Mouse (Mus musculus): ENCODE results near the gene Cfap298. TPM values are rescaled to one million over a fixed set of nuclear protein-coding genes. Genes with fewer than 3 reads are reported as not detected.

Cfap298 gene
- total RNA-seq (2021), result 10 to 100 TPM; 43.6 to 44.2 TPM

GRCm38 (mm10) chr16:90934687-90935328, at the start of gene Cfap298:
Cfap298 (minus strand) TSS chr16:90935114.
- DNase-seq (ENCODE audit: extremely low spot score in 1 of 2, low spot score in 1 of 2), result peak; percentile 85 to 88

GRCm38 (mm10) chr16:90971004-90971403, 36.1 kb upstream of the Cfap298 start:
- DNase-seq (ENCODE audit: extremely low spot score in 1 of 2, low spot score in 1 of 2), result no peak

DNA sequence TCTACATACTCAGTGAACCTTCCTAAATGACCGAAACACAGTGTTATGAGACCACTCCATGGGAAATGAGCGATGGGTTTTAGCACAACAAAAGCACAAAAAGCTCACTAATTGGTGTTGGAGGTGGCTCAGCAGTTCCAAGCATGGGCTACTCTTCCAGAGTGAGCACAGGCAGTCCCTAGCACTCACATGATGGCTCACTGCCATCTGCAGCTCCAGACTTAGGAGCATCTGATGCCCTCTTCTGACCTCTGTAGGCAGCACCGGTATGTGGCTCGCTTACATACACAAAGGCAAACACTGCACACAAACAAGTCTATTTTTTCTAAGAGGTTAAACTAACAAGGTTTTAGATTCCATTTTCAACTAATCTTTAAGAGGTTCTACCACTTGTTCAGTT, 31.3 kb upstream of the Cfap298 start:
- DNase-seq (ENCODE audit: extremely low spot score in 1 of 2, low spot score in 1 of 2), result no peak

GRCm38 (mm10) chr16:90964302-90964701, 29.4 kb upstream of the Cfap298 start:
- no peak for DNase-seq (ENCODE audit: extremely low spot score in 1 of 2, low spot score in 1 of 2)

GRCm38 (mm10) chr16:90963866-90964265, 29.0 kb upstream of the Cfap298 start:
- DNase-seq (ENCODE audit: extremely low spot score in 1 of 2, low spot score in 1 of 2), result no peak

GRCm38 (mm10) chr16:90963231-90963630, 28.3 kb upstream of the Cfap298 start:
- DNase-seq (ENCODE audit: extremely low spot score in 1 of 2, low spot score in 1 of 2), result no peak

DNA sequence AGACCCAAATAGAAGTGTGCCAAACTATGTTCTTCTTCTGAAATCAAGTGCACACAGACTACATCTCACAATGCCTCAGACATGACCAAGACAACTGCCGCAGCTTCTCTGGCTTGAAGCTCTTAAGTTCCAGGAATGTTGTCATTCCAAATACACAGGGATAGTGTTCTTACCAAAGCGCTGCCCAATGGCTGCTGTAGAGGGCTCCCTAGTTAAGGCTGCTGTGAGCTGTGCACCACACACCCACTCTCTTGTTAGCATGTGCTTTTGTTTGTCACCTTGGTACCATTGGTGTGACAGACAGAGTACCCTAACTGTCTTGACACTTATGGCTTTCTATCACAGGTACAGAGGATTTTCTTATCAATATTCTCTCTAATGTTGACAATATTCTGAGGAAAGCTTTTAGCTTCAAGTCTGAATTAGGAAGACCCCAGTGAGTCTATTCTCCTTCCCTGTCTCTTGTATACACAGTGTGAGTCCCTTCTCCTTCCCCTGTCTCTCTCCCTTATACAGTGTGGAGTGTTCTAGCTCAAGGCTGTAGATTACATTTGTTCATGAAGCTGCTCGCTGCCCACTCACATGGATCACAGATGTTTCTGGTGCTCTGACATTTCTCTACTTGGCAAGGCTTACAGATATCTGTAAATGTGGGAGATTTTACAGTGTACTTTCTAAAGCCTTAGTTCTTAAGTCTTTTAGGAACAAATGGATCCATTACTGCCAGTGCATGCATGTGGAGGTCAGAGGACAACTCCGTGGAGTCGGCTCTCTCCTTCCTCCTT, 23.6 kb upstream of the Cfap298 start:
- no peak for DNase-seq (ENCODE audit: extremely low spot score in 1 of 2, low spot score in 1 of 2)

DNA sequence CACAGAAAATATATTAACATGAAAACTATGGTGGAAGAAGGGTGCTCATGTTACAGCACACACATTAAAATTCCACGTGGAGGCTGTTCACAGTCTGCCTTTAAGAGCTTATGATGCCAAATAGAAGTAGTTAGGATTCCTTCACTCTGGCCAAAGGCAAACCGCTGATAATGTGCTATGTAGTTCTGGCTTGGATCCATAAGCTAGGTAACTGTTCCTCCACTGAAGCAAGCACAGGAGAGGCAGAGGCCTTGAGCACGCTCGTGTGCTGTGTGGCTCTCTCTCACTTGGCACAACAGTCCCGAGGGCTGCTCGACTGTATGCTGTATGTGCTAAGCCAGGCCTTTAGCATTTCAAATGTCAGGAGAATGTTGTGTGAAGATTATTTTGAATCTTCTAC, 20.6 kb upstream of the Cfap298 start:
- no peak for DNase-seq (ENCODE audit: extremely low spot score in 1 of 2, low spot score in 1 of 2)

DNA sequence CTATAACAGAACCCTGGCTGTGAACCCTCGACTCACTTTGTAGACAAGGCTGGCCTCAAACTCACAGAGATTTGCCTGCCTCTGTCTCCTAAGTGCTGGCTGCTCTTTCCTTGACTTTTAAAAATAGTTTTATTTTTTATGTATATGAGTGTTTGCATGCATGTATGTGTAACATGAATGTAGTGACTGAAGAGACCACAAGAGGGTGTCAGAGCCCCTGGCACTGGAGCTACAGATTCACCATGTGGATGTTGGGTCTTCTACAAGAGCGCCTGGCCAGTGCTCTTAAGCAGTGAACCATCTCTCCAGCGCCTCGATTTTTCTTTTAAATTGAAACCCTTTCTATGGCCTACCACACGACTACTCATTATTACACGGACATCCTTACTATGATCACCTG, 18.9 kb upstream of the Cfap298 start:
- no peak for DNase-seq (ENCODE audit: extremely low spot score in 1 of 2, low spot score in 1 of 2)

- no peak for DNase-seq (ENCODE audit: extremely low spot score in 1 of 2, low spot score in 1 of 2)
These were observed 18.2 kb upstream of the Cfap298 start for GRCm38 (mm10) chr16:90953147-90953546.

DNA sequence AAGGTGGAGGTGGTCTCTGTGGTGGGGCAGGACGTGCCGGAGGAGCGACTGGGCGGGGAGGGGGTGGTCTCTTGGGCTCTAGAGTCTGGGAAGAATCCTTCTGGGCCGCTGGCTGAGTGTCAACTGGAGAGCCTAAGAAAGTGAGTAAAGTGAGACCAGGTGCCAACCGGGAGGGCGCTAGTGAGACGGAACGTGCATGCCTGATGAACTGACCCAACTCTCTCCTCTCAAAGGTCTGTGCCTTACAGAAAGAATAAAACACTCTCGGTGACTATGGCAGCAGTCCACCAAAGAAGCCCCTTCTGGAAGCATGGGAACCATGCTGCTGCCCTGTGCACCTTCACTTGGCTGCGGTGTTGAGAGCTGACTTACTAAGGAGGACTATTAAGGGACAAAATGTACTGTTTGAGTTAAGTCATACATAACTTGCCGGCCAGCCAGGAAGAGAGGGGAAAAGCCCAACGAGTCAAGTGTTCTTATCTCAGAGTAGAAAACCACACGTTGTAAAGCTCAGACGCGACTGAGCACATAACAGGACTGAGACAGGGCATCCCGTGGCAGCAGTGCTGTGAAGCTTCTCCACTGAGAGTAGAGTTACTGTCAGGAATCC, 15.5 kb upstream of the Cfap298 start:
- no peak for DNase-seq (ENCODE audit: extremely low spot score in 1 of 2, low spot score in 1 of 2)

DNA sequence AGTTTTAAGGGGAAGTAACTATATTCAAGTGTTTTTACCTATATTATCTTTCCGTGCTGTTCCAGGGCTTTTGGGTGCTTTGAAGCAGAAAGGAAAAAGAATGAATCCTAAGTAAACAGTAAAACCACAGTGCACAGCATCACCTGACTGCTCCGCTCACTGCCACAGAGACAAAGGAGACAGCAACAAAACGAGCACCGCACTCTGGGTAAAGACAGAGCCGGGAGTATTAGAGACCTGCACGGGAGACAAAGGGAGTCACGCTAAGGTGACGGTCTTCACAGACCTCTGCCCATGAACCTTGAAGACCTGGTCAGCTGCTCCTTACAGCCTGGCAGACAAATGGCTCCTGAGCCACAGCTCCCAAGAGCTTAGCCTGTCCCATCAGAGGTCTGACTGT, 12.1 kb upstream of the Cfap298 start:
- DNase-seq (ENCODE audit: extremely low spot score in 1 of 2, low spot score in 1 of 2), result no peak

- no peak for DNase-seq (ENCODE audit: extremely low spot score in 1 of 2, low spot score in 1 of 2)
These were observed 6.3 kb upstream of the Cfap298 start for GRCm38 (mm10) chr16:90941246-90941645.

- DNase-seq (ENCODE audit: extremely low spot score in 1 of 2, low spot score in 1 of 2), result peak in 1 of 2 experiments; percentile 35
These were observed 674 bp downstream of the Cfap298 start for GRCm38 (mm10) chr16:90934193-90934686.

DNA sequence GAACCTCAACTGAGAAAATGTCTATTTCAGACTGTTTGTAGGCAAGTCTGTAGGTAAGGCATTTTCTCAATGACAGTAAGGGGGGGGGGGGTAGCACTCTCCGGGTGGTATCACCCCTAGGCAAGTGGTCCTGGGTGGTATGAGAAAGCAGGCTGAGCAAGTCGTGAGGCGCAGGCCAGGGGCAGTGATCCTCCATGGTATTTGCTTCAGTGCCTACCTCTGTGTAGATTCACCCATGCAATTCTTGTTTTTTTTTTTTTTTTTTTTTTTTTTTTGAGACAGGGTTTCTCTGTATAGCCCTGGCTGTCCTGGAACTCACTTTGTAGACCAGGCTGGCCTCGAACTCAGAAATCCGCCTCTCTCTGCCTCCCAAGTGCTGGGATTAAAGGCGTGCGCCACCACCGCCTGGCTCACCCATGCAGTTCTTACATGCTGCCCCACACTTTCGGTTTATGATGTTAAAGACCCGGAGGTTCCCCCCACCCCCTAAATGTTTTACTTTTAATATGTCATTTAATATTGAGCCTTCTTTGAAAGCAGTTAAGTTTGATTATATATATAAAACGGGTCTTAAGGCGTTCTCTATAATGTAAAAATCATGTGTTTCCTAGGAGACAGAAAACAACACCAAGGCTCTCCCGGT, 1.3 kb downstream of the Cfap298 start:
- DNase-seq (ENCODE audit: extremely low spot score in 1 of 2, low spot score in 1 of 2), result no peak

DNA sequence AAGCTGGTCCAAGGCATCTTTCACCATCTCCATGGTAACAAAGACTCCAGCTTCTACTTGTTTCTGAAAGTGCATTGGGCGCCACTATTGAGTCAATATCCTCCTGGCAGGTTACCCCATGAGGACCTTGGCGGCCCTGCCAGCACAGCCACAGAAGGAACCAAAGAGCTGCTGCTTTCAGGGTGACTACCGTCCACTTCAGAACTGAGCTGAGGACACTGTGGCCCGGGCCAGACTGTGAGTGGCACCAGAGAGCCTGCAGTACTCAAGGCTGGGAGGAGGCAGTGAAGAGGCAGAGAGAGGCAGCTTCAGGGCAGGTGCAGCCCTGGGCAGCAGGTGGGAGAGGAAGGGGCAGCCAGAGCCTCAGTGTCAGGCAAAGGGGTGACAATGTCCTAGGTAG, 7.5 kb downstream of the Cfap298 start:
- DNase-seq (ENCODE audit: extremely low spot score in 1 of 2, low spot score in 1 of 2), result no peak

- peak in 1 of 2 experiments; percentile 73 for DNase-seq (ENCODE audit: extremely low spot score in 1 of 2, low spot score in 1 of 2)
These were observed 9.5 kb downstream of the Cfap298 start for GRCm38 (mm10) chr16:90925461-90925860.

- no peak for DNase-seq (ENCODE audit: extremely low spot score in 1 of 2, low spot score in 1 of 2)
These were observed 10.1 kb downstream of the Cfap298 start for GRCm38 (mm10) chr16:90924606-90925370.

DNA sequence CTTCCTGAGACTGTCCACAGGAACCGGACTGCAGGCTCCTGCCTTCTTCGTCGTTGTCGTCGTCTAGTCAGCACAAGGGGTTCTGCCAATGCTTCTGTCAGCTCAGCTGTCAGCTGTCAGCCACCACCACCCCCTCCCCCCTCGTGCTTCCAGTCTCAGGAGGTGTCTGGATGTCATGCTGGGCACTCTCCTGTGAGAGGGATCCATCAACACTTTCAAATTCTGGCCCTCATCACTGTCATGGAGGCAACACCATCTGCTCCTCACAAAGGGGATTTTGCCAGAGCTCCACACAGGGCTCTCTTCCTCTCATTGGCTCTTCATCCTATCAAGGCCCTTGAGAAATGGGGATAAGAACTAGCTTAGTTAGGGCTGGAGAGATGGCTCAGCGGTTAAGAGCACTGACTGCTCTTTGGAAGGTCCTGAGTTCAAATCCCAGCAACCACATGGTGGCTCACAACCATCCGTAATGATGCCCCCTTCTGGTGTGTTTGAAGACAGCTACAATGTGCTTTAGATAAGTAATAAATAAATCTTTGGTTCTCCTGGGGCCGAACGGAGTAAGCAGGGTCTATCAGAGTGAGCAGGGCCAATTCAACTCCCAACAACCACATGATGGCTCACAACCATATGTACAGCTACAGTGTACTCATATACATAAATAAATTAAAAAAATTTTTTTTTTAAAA, 13.3 kb downstream of the Cfap298 start:
- no peak for DNase-seq (ENCODE audit: extremely low spot score in 1 of 2, low spot score in 1 of 2)

GRCm38 (mm10) chr16:90917156-90917555, 17.8 kb downstream of the Cfap298 start:
- no peak for DNase-seq (ENCODE audit: extremely low spot score in 1 of 2, low spot score in 1 of 2)

All from layer of hippocampus, postnatal 25 days (tissue).